Mouse (Mus musculus): ENCODE measurements around the gene Mknk2. TPM values are rescaled to one million over a fixed set of nuclear protein-coding genes. Genes with fewer than 3 reads are reported as not detected.

The Mknk2 gene
- polyA plus RNA-seq, 1 experiment from 2014 or later: 68.8 TPM

GRCm38 (mm10) chr10:80684984-80685383 is 7.1 kb upstream of the Mknk2 start:
- H3K9ac ChIP-seq: no peak overlapping the region
- no peak for ATAC-seq
- no peak overlapping the region for H3K4me3 ChIP-seq (replicated peaks)
- H3K9me3 ChIP-seq: no peaks in the 10 kb centered on the region
- WGBS: 77% methylated on average over 4 of the region's 4 CpGs
- H3K4me2 ChIP-seq (replicated peaks): no peak overlapping the region
- H3K4me1 ChIP-seq (replicated peaks): no peaks in the 10 kb centered on the region
- no peaks in the 10 kb centered on the region for H3K27me3 ChIP-seq (replicated peaks)
- no peak overlapping the region for H3K27ac ChIP-seq
- H3K36me3 ChIP-seq: peaks cover 12% of the 10 kb centered on the region

GRCm38 (mm10) chr10:80684214-80684613 is 6.3 kb upstream of the Mknk2 start:
- Histone ChIP-seq H3K36me3 (peaks cover 12% of the 10 kb centered on the region), H3K9me3 (no peaks in the 10 kb centered on the region), H3K4me2 (replicated peaks) (no peak overlapping the region), H3K9ac (no peak overlapping the region), H3K4me3 (replicated peaks) (no peak overlapping the region), H3K27me3 (replicated peaks) (no peaks in the 10 kb centered on the region), H3K27ac (no peak overlapping the region), H3K4me1 (replicated peaks) (peaks cover 2% of the 10 kb centered on the region; the same call in 1 of the 2 replicates)
- ATAC-seq: peak; percentile 60; the same call in 1 of the 2 replicates
- WGBS: 57% methylated on average over 6 of the region's 6 CpGs

DNA sequence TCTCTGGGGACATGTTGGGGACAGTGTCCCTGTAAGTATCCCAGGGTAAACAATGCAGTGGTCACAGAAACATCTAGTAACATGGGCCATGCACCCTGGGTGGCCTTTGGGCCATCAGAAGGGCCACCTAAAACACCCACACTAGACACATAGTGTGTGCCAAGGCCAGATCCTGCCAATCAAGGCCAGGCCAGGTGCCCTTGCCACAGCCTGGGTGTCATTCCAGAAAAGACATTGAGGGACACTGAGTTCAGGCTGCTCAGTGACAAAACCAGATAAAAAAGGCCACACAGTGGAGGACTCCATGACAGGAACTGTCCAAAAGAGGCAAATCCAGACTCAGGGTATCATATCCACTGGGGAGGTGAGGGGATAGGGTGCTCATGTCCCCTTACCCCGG is 5.7 kb upstream of the Mknk2 start:
- Histone ChIP-seq H3K9me3 (no peaks in the 10 kb centered on the region), H3K36me3 (peaks cover 12% of the 10 kb centered on the region), H3K4me3 (replicated peaks) (no peak overlapping the region), H3K27ac (no peak overlapping the region), H3K4me2 (replicated peaks) (no peak overlapping the region), H3K4me1 (replicated peaks) (peaks cover 8% of the 10 kb centered on the region), H3K27me3 (replicated peaks) (no peaks in the 10 kb centered on the region), H3K9ac (no peak overlapping the region)
- ATAC-seq: no peak
- 97% methylated on average over 1 of the region's 1 CpGs for WGBS

GRCm38 (mm10) chr10:80682003-80682402 is 4.1 kb upstream of the Mknk2 start:
- WGBS: 95% methylated on average over 6 of the region's 6 CpGs
- Histone ChIP-seq H3K27me3 (replicated peaks) (no peaks in the 10 kb centered on the region), H3K9ac (no peak overlapping the region), H3K4me3 (replicated peaks) (no peak overlapping the region), H3K4me1 (replicated peaks) (peaks cover 23% of the 10 kb centered on the region), H3K9me3 (no peaks in the 10 kb centered on the region), H3K27ac (no peak overlapping the region), H3K36me3 (peaks cover 12% of the 10 kb centered on the region), H3K4me2 (replicated peaks) (no peak overlapping the region)
- ATAC-seq: no peak

- Histone ChIP-seq H3K9me3 (no peaks in the 10 kb centered on the region), H3K27me3 (replicated peaks) (no peaks in the 10 kb centered on the region), H3K9ac (no peak overlapping the region), H3K4me3 (replicated peaks) (no peak overlapping the region), H3K4me1 (replicated peaks) (peaks cover 25% of the 10 kb centered on the region), H3K4me2 (replicated peaks) (no peak overlapping the region), H3K27ac (peak overlapping the region; percentile 23; the same call in 1 of the 2 replicates), H3K36me3 (0 out of 2 replicates have a peak, but pooled peaks cover 2% of the 10 kb centered on the region)
- WGBS: 80% methylated on average over 2 of the region's 2 CpGs
- ATAC-seq: no peak
Measured at GRCm38 (mm10) chr10:80680260-80680696, 2.4 kb upstream of the Mknk2 start.

GRCm38 (mm10) chr10:80679556-80680259 is 1.8 kb upstream of the Mknk2 start:
- H3K4me3 ChIP-seq (replicated peaks): no peak overlapping the region
- peak overlapping the region; percentile 97; the same call in 1 of the 2 replicates for H3K27ac ChIP-seq
- 0 out of 2 replicates have a peak, but pooled peaks cover 2% of the 10 kb centered on the region for H3K36me3 ChIP-seq
- WGBS: 59% methylated on average over 9 of the region's 9 CpGs
- ATAC-seq: no peak
- peaks cover 28% of the 10 kb centered on the region for H3K4me1 ChIP-seq (replicated peaks)
- no peak overlapping the region for H3K9ac ChIP-seq
- H3K27me3 ChIP-seq (replicated peaks): no peaks in the 10 kb centered on the region
- H3K9me3 ChIP-seq: no peaks in the 10 kb centered on the region
- H3K4me2 ChIP-seq (replicated peaks): no peak overlapping the region

- Histone ChIP-seq H3K4me3 (replicated peaks) (no peak overlapping the region), H3K4me1 (replicated peaks) (peaks cover 37% of the 10 kb centered on the region), H3K27me3 (replicated peaks) (no peaks in the 10 kb centered on the region), H3K27ac (peak overlapping the region; percentile 97), H3K4me2 (replicated peaks) (peak overlapping the region; percentile 83), H3K9me3 (no peaks in the 10 kb centered on the region), H3K9ac (peak overlapping the region; percentile 10; the same call in 1 of the 2 replicates), H3K36me3 (0 out of 2 replicates have a peak, but pooled peaks cover 2% of the 10 kb centered on the region)
- ATAC-seq: no peak
- 46% methylated on average over 10 of the region's 10 CpGs for WGBS
Measured at GRCm38 (mm10) chr10:80678601-80679377, 877 bp upstream of the Mknk2 start.

DNA sequence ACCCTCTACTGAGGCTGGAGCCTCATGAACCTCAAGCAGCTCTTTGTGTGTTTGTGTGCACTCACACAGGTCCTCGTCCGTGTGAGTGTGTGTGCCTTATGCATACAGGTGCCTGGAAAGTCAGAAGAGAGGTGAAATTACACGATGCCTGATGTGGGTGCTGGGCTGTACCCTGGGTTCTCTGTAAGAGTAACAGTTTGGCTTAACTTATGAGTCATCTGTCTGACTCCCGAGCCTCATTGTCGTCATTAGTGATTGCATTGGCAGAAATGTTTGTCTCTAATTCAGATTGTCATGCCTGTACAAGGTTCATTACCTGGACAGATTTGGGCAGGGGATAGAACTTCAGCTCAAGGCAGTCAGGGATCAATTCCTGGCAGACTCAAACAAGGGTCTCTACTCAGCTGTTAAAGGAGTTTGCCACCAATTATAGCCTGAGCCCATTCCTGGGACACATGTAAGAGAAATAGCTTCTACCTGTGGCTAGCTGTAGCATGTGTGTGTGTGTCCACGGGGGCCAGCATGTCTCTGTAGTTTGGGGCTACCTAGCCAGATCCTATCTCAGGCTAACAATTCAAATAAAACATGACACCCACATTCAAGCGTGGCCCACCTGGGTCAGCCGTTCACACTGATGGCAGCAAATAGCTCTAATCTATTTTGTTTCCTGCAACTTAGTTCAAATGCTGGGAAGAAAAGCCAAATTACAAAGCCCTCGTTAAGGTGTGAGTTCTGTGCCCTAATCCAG is 610 bp downstream of the Mknk2 start:
- Histone ChIP-seq H3K27ac (peak overlapping the region; percentile 97), H3K4me3 (replicated peaks) (peak overlapping the region; percentile 92), H3K36me3 (0 out of 2 replicates have a peak, but pooled peaks cover under 1% of the 10 kb centered on the region), H3K9me3 (no peaks in the 10 kb centered on the region), H3K4me1 (replicated peaks) (peaks cover 50% of the 10 kb centered on the region), H3K9ac (peak overlapping the region; percentile 65), H3K4me2 (replicated peaks) (peak overlapping the region; percentile 83), H3K27me3 (replicated peaks) (no peaks in the 10 kb centered on the region)
- peak; percentile 0; the same call in 1 of the 2 replicates for ATAC-seq
- 28% methylated on average over 9 of the region's 9 CpGs for WGBS

GRCm38 (mm10) chr10:80676198-80676928 is 1.5 kb downstream of the Mknk2 start:
- Histone ChIP-seq H3K27me3 (replicated peaks) (no peaks in the 10 kb centered on the region), H3K9ac (peak overlapping the region; percentile 96), H3K9me3 (no peaks in the 10 kb centered on the region), H3K27ac (peak overlapping the region; percentile 97), H3K4me1 (replicated peaks) (peaks cover 55% of the 10 kb centered on the region), H3K4me3 (replicated peaks) (peak overlapping the region; percentile 92), H3K36me3 (peaks cover 9% of the 10 kb centered on the region), H3K4me2 (replicated peaks) (peak overlapping the region; percentile 85)
- peak; percentile 93 for ATAC-seq
- WGBS: under 1% methylated on average over 77 of the region's 78 CpGs

GRCm38 (mm10) chr10:80675405-80676197 is 2.3 kb downstream of the Mknk2 start:
- WGBS: under 1% methylated on average over 50 of the region's 54 CpGs
- Histone ChIP-seq H3K27me3 (replicated peaks) (no peaks in the 10 kb centered on the region), H3K27ac (peak overlapping the region; percentile 80), H3K4me2 (replicated peaks) (peak overlapping the region; percentile 85), H3K4me3 (replicated peaks) (peak overlapping the region; percentile 92), H3K4me1 (replicated peaks) (peaks cover 55% of the 10 kb centered on the region), H3K9ac (peak overlapping the region; percentile 96), H3K9me3 (no peaks in the 10 kb centered on the region), H3K36me3 (peaks cover 15% of the 10 kb centered on the region)
- ATAC-seq: peak; percentile 7

Data from intestine, embryonic 15.5 days (tissue).